Mouse (Mus musculus): ENCODE data around the gene 9230102O04Rik. TPM values are rescaled to one million over a fixed set of nuclear protein-coding genes. Genes with fewer than 3 reads are reported as not detected.
A peak's percentile ranks its signal among the peaks of the same experiment; 100 is the strongest.

9230102O04Rik gene
- total RNA-seq, 2 experiments from 2014 or later, result not detected

- DNase-seq, result no peak
Measured at GRCm38 (mm10) chr2:9885217-9885770, 4.0 kb downstream of the 9230102O04Rik start.

- no peak for DNase-seq
Measured at GRCm38 (mm10) chr2:9884533-9885216, 4.7 kb downstream of the 9230102O04Rik start.

- no peak for DNase-seq
Measured at GRCm38 (mm10) chr2:9883803-9884532, 5.4 kb downstream of the 9230102O04Rik start.

- DNase-seq, result no peak
Measured at GRCm38 (mm10) chr2:9882926-9883802, 6.2 kb downstream of the 9230102O04Rik start.

GRCm38 (mm10) chr2:9882371-9882925 is 6.9 kb downstream of the 9230102O04Rik start:
- peak; percentile 37 for DNase-seq

- DNase-seq, result no peak
Measured at GRCm38 (mm10) chr2:9881611-9882023, 7.7 kb downstream of the 9230102O04Rik start.

GRCm38 (mm10) chr2:9881051-9881591 is 8.2 kb downstream of the 9230102O04Rik start, which contains the start of gene 4930412O13Rik:
4930412O13Rik (plus strand) TSS chr2:9881252.
- no peak for DNase-seq

- DNase-seq, result no peak
Measured at GRCm38 (mm10) chr2:9880271-9880670, 9.1 kb downstream of the 9230102O04Rik start.

GRCm38 (mm10) chr2:9879493-9879892 is 9.8 kb downstream of the 9230102O04Rik start:
- peak; percentile 95 for DNase-seq

GRCm38 (mm10) chr2:9879092-9879491 is 10.2 kb downstream of the 9230102O04Rik start:
- peak; percentile 50 for DNase-seq

- DNase-seq, result peak; percentile 57
Measured at GRCm38 (mm10) chr2:9878564-9879081, 10.7 kb downstream of the 9230102O04Rik start.

GRCm38 (mm10) chr2:9877966-9878563 is 11.3 kb downstream of the 9230102O04Rik start:
- no peak for DNase-seq

- DNase-seq, result no peak
Measured at GRCm38 (mm10) chr2:9877326-9877690, 12.0 kb downstream of the 9230102O04Rik start.

- DNase-seq, result no peak
Measured at GRCm38 (mm10) chr2:9876621-9877325, 12.6 kb downstream of the 9230102O04Rik start.

GRCm38 (mm10) chr2:9875676-9876357 is 13.5 kb downstream of the 9230102O04Rik start:
- DNase-seq, result no peak

GRCm38 (mm10) chr2:9875220-9875619 is 14.1 kb downstream of the 9230102O04Rik start:
- no peak for DNase-seq

- DNase-seq, result no peak
Measured at GRCm38 (mm10) chr2:9874467-9875219, 14.7 kb downstream of the 9230102O04Rik start.

GRCm38 (mm10) chr2:9873757-9874156 is 15.6 kb downstream of the 9230102O04Rik start:
- no peak for DNase-seq

GRCm38 (mm10) chr2:9872682-9873081 is 16.7 kb downstream of the 9230102O04Rik start:
- no peak for DNase-seq
